Mouse (Mus musculus): ENCODE results near the gene Cntrob. TPM values are rescaled to one million over a fixed set of nuclear protein-coding genes. Genes with fewer than 3 reads are reported as not detected.

Cntrob gene
- polyA plus RNA-seq, 1 experiment = 4.9 TPM

DNA sequence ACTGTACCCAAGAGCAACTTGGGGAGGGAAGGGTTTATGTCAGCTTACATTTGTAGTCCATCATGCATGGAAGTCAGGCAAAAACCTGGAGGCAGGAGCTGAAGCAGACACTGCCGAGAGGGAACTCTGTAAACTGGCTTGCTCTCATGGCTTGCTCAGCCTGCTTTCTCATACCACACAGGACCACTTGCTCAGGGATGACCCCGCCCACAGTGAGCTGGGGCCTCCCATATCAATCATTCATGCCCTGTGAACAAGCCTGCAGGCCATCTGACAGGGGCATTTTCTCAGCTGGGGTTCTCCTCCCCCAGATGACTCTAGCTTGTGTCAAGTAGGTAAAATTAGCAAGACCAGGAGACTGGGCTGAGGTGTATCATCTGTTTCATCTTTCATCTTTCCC, 59.3 kb downstream of the Cntrob start:
- H3K4me3 ChIP-seq (replicated peaks) = no peak overlapping the region
- peaks cover 21% of the 10 kb centered on the region for H3K27me3 ChIP-seq (ENCODE audit: control insufficient read depth)
- no peaks in the 10 kb centered on the region for H3K36me3 ChIP-seq (ENCODE audit: control insufficient read depth)
- TF ChIP-seq TAL1 (IDR thresholded peaks at IDR 0.05; ENCODE audit: low read length) = no peak
- no peak for TF ChIP-seq GATA1 (IDR thresholded peaks at IDR 0.05; ENCODE audit: low read length)
- H3K4me1 ChIP-seq (ENCODE audit: control insufficient read depth) = peaks cover 4% of the 10 kb centered on the region
- no peaks in the 10 kb centered on the region for H3K9me3 ChIP-seq (ENCODE audit: control insufficient read depth, low read length)

GRCm38 (mm10) chr11:69260111-69260510, 63.5 kb downstream of the Cntrob start:
- H3K4me1 ChIP-seq (ENCODE audit: control insufficient read depth) = peaks cover 11% of the 10 kb centered on the region
- H3K36me3 ChIP-seq (ENCODE audit: control insufficient read depth) = no peaks in the 10 kb centered on the region
- TF ChIP-seq GATA1 (IDR thresholded peaks at IDR 0.05; ENCODE audit: low read length) = no peak
- no peak for TF ChIP-seq TAL1 (IDR thresholded peaks at IDR 0.05; ENCODE audit: low read length)
- no peaks in the 10 kb centered on the region; the same call in 1 of the 2 replicates for H3K27me3 ChIP-seq (ENCODE audit: control insufficient read depth)
- no peak overlapping the region for H3K4me3 ChIP-seq (replicated peaks)
- no peaks in the 10 kb centered on the region for H3K9me3 ChIP-seq (ENCODE audit: control insufficient read depth, low read length)

DNA sequence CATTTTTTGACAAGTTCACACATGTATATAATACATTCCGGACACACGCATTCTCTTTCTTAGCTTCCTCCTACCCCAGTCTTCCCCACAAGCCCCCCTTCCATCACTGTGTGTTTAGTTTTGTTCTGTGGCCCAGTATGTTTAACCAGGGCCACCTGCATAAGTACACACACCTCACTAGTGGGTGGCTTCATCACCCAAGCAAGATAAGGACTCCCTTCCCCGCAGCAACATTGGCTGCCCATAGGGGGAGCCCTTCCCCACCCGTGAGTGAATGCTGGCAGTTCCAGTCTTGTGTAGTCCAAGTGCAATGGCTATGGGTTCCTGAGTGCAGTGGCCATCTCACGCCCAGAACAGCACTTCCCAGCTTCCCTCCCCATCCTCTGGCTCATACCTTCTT, 65.3 kb downstream of the Cntrob start:
- H3K27me3 ChIP-seq (ENCODE audit: control insufficient read depth) = no peaks in the 10 kb centered on the region
- no peaks in the 10 kb centered on the region for H3K36me3 ChIP-seq (ENCODE audit: control insufficient read depth)
- H3K9me3 ChIP-seq (ENCODE audit: control insufficient read depth, low read length) = no peaks in the 10 kb centered on the region
- H3K4me1 ChIP-seq (ENCODE audit: control insufficient read depth) = peaks cover 7% of the 10 kb centered on the region
- TF ChIP-seq GATA1 (IDR thresholded peaks at IDR 0.05; ENCODE audit: low read length) = peak; percentile 81
- no peak for TF ChIP-seq TAL1 (IDR thresholded peaks at IDR 0.05; ENCODE audit: low read length)
- H3K4me3 ChIP-seq (replicated peaks) = no peak overlapping the region

DNA sequence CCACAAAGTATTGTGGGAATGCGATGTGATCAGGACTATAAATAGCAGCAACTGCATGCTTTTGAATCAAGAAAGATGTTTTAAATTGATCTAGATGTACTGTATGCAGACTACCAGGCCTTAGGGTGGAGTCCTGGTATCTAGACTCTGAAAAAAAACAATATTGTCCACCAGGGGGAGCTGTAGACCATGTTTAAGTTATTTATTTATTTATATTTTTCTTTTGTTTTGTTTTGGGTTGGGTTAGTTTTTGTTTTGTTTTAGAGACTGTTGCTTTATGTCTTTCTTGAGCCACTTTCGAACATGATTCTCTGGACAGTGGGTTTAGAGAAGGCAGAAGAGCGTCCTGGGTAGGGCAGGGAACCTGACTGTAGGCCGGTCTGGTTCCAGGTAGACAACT, 65.8 kb downstream of the Cntrob start:
- H3K4me1 ChIP-seq (ENCODE audit: control insufficient read depth) = peaks cover 7% of the 10 kb centered on the region
- H3K36me3 ChIP-seq (ENCODE audit: control insufficient read depth) = no peaks in the 10 kb centered on the region
- no peak overlapping the region for H3K4me3 ChIP-seq (replicated peaks)
- TF ChIP-seq TAL1 (IDR thresholded peaks at IDR 0.05; ENCODE audit: low read length) (no peak), GATA1 (IDR thresholded peaks at IDR 0.05; ENCODE audit: low read length) (no peak)
- H3K27me3 ChIP-seq (ENCODE audit: control insufficient read depth) = no peaks in the 10 kb centered on the region
- H3K9me3 ChIP-seq (ENCODE audit: control insufficient read depth, low read length) = no peaks in the 10 kb centered on the region

GRCm38 (mm10) chr11:69257072-69257471, 66.5 kb downstream of the Cntrob start:
- Histone ChIP-seq H3K27me3 (ENCODE audit: control insufficient read depth) (no peaks in the 10 kb centered on the region), H3K4me1 (ENCODE audit: control insufficient read depth) (peaks cover 7% of the 10 kb centered on the region), H3K9me3 (ENCODE audit: control insufficient read depth, low read length) (no peaks in the 10 kb centered on the region), H3K4me3 (replicated peaks) (no peak overlapping the region), H3K36me3 (ENCODE audit: control insufficient read depth) (no peaks in the 10 kb centered on the region)
- TF ChIP-seq TAL1 (IDR thresholded peaks at IDR 0.05; ENCODE audit: low read length) (no peak), GATA1 (IDR thresholded peaks at IDR 0.05; ENCODE audit: low read length) (no peak)

DNA sequence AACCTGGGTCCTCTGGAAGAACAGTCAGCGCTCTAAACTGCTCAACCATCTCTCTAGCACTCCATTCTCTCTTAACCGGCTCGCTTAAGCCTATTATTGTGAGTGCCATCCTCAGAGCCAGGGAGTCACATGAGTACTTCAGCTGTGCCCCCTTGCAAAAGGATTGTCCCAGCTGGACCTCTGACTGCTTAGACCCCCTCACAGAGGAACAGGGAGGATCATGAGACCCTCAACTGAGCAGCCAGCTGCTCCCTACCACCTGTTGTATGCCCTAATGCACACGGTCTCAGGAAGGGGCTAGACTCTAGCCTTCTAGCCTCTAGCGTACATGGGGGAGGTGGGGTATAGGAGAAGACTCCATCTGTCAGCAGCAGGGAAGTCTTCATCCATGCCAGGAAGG, 68.8 kb downstream of the Cntrob start:
- no peak for TF ChIP-seq GATA1 (IDR thresholded peaks at IDR 0.05; ENCODE audit: low read length)
- Histone ChIP-seq H3K4me1 (ENCODE audit: control insufficient read depth) (peaks cover 7% of the 10 kb centered on the region), H3K4me3 (replicated peaks) (no peak overlapping the region), H3K36me3 (ENCODE audit: control insufficient read depth) (no peaks in the 10 kb centered on the region), H3K9me3 (ENCODE audit: control insufficient read depth, low read length) (no peaks in the 10 kb centered on the region), H3K27me3 (ENCODE audit: control insufficient read depth) (no peaks in the 10 kb centered on the region)

DNA sequence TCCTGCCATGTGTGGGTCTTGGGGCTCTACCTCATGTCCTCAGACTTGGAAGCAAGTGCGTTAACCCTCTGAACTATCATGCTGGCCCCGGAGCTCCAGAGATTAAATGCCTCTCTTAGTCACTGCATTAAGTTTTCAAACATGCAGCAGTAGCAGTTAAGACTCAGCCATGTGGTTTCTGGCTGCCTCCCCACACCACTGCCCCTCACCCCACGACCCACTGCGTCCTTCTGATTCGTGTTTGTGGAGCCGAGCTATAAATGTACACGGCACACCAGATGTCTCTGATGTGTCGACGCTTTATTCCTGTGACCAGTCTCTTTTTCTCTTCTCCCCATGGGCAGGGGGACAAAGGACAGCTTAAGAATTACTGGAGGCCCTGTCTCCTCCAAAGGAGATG, 70.4 kb downstream of the Cntrob start:
- H3K27me3 ChIP-seq (ENCODE audit: control insufficient read depth) = no peaks in the 10 kb centered on the region
- H3K9me3 ChIP-seq (ENCODE audit: control insufficient read depth, low read length) = no peaks in the 10 kb centered on the region
- no peak for TF ChIP-seq TAL1 (IDR thresholded peaks at IDR 0.05; ENCODE audit: low read length)
- TF ChIP-seq GATA1 (IDR thresholded peaks at IDR 0.05; ENCODE audit: low read length) = no peak
- H3K4me1 ChIP-seq (ENCODE audit: control insufficient read depth) = peaks cover 2% of the 10 kb centered on the region
- H3K4me3 ChIP-seq (replicated peaks) = no peak overlapping the region
- H3K36me3 ChIP-seq (ENCODE audit: control insufficient read depth) = no peaks in the 10 kb centered on the region

- TF ChIP-seq GATA1 (IDR thresholded peaks at IDR 0.05; ENCODE audit: low read length) (no peak), TAL1 (IDR thresholded peaks at IDR 0.05; ENCODE audit: low read length) (no peak)
- Histone ChIP-seq H3K9me3 (ENCODE audit: control insufficient read depth, low read length) (no peaks in the 10 kb centered on the region), H3K4me1 (ENCODE audit: control insufficient read depth) (no peaks in the 10 kb centered on the region), H3K36me3 (ENCODE audit: control insufficient read depth) (no peaks in the 10 kb centered on the region), H3K4me3 (replicated peaks) (no peak overlapping the region), H3K27me3 (ENCODE audit: control insufficient read depth) (no peaks in the 10 kb centered on the region)
Observed at GRCm38 (mm10) chr11:69251953-69252352, 71.6 kb downstream of the Cntrob start.

- Histone ChIP-seq H3K4me1 (ENCODE audit: control insufficient read depth) (no peaks in the 10 kb centered on the region), H3K27me3 (ENCODE audit: control insufficient read depth) (peaks cover 3% of the 10 kb centered on the region; the same call in 1 of the 2 replicates), H3K4me3 (replicated peaks) (no peak overlapping the region), H3K9me3 (ENCODE audit: control insufficient read depth, low read length) (no peaks in the 10 kb centered on the region), H3K36me3 (ENCODE audit: control insufficient read depth) (no peaks in the 10 kb centered on the region)
- no peak for TF ChIP-seq TAL1 (IDR thresholded peaks at IDR 0.05; ENCODE audit: low read length)
- TF ChIP-seq GATA1 (IDR thresholded peaks at IDR 0.05; ENCODE audit: low read length) = no peak
Observed at GRCm38 (mm10) chr11:69251135-69251842, 72.3 kb downstream of the Cntrob start.

DNA sequence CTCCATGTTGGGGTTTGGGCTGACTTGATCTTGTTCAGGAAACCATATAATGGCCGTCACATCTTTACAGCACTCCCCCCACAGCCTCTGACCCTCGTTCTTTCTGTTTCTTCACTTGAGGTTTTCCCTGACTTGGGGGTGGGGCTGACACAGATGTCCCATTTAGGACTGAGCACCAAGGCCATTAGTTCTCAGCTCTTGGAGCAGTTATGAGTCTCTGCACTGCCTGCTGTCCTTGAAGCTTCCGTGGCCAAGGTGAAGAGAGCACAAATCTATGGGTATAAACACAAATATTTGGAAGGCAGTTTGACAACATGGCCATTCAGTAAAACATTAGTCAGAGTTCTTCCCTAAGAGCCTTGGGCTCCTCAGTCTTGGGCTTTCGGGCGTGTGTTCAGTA, 73.5 kb downstream of the Cntrob start:
- Histone ChIP-seq H3K27me3 (ENCODE audit: control insufficient read depth) (peaks cover 3% of the 10 kb centered on the region; the same call in 1 of the 2 replicates), H3K9me3 (ENCODE audit: control insufficient read depth, low read length) (no peaks in the 10 kb centered on the region), H3K4me1 (ENCODE audit: control insufficient read depth) (no peaks in the 10 kb centered on the region), H3K4me3 (replicated peaks) (no peak overlapping the region), H3K36me3 (ENCODE audit: control insufficient read depth) (no peaks in the 10 kb centered on the region)
- no peak for TF ChIP-seq TAL1 (IDR thresholded peaks at IDR 0.05; ENCODE audit: low read length)
- no peak for TF ChIP-seq GATA1 (IDR thresholded peaks at IDR 0.05; ENCODE audit: low read length)

Other genes starting within 250 kb of the Cntrob start
- 7.9 and 9.1 TPM in 2 replicates for gene Vamp2, start 235.3 kb downstream of the Cntrob start, polyA plus RNA-seq (2012)
- gene Per1, start 228.6 kb downstream of the Cntrob start, polyA plus RNA-seq (2012) = 1.4 and 1.5 TPM in 2 replicates
- gene Hes7, start 203.4 kb downstream of the Cntrob start, polyA plus RNA-seq (2012) = 0.05 TPM in 1 of 2 replicates, not detected in the other
- not detected in 2 replicates for gene 9130213A22Rik, start 201.2 kb downstream of the Cntrob start, polyA plus RNA-seq (2012)
- gene Aloxe3, start 197.9 kb downstream of the Cntrob start, polyA plus RNA-seq (2012) = 0.01 TPM in 1 of 2 replicates, not detected in the other
- not detected in 2 replicates for gene Alox12b, start 166.8 kb downstream of the Cntrob start, polyA plus RNA-seq (2012)
- gene Alox8, start 125.9 kb downstream of the Cntrob start, polyA plus RNA-seq (2012) = not detected in 2 replicates
- not detected in 2 replicates for gene Gucy2e, start 86.7 kb downstream of the Cntrob start, polyA plus RNA-seq (2012)
- gene Trappc1, start 205 bp upstream of the Cntrob start, polyA plus RNA-seq (2012) = 1.5 and 1.9 TPM in 2 replicates
- not detected in 2 replicates for gene Kcnab3, start 2.5 kb upstream of the Cntrob start, polyA plus RNA-seq (2012)
- 0.06 TPM in 1 of 2 replicates, not detected in the other for gene Rnf227, start 16.7 kb upstream of the Cntrob start, polyA plus RNA-seq (2012)
- 1.1 and 1.8 TPM in 2 replicates for gene Chd3, start 45.6 kb upstream of the Cntrob start, polyA plus RNA-seq (2012)
- gene Naa38, start 71.7 kb upstream of the Cntrob start, polyA plus RNA-seq (2012) = 17.5 and 24.2 TPM in 2 replicates
- 0.12 and 0.40 TPM in 2 replicates for gene Cyb5d1, start 71.9 kb upstream of the Cntrob start, polyA plus RNA-seq (2012)
- gene Tmem88, start 74.5 kb upstream of the Cntrob start, polyA plus RNA-seq (2012) = 0.08 TPM in 1 of 2 replicates, not detected in the other
- 0.51 and 0.65 TPM in 2 replicates for gene Kdm6b, start 89.9 kb upstream of the Cntrob start, polyA plus RNA-seq (2012)
- gene Dnah2, start 225.3 kb upstream of the Cntrob start, polyA plus RNA-seq (2012) = 0.04 TPM in 1 of 2 replicates, not detected in the other
- 0.15 and 0.20 TPM in 2 replicates for gene Efnb3, start 236.4 kb upstream of the Cntrob start, polyA plus RNA-seq (2012)

Data from erythroblast, embryonic 14.5 days (primary cell).